Mouse (Mus musculus): ENCODE results near the gene Ttn.

GRCm38 (mm10) chr2:76705655-76706054 lies 276.7 kb downstream of the Ttn start:
- TF ChIP-seq TAL1 (IDR thresholded peaks at IDR 0.05; ENCODE audit: low read length) (no peak), GATA1 (IDR thresholded peaks at IDR 0.05; ENCODE audit: low read length) (no peak)
